Mouse (Mus musculus) cortical plate, adult 2 months (tissue): ENCODE results near the gene Olfr1137.

Source experiments
- CTCF ChIP-seq: fragments of 200-500 bp; IDR thresholded peaks from 2 replicates; pipeline ENCODE4 v1.5.1; 2011; ENCODE audit warnings: mild to moderate bottlenecking, control low read depth, low read length; ENCODE audit not compliant: insufficient read depth; ENCODE audit errors: extremely low read depth
- POLR2A ChIP-seq: fragments of 200-500 bp; IDR thresholded peaks from 2 replicates; pipeline ENCODE4 v1.6.1; 2011; ENCODE audit warnings: mild to moderate bottlenecking, low read length, control low read depth; ENCODE audit not compliant: insufficient read depth; ENCODE audit errors: extremely low read depth

DNA sequence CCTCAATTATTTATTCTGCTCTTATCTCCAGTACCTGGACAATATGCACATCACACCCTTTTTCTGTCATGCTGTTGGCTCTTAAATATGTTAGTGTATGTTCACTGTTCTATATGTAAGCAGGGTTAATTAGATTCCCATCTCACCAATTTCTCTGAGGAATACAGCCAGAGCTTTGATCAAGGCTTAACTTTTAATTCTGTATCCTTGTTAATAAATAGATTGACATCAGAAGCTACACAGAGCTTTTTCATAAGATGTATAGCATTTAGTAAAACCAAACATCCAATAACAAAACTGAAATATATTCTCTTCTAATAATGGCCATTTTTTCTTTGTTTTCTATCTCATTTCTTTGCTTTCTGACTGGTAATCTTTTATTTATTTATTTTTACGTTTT is 39.4 kb downstream of the Olfr1137 start, which contains the start of gene Olfr1135:
- TF ChIP-seq CTCF (no peak), POLR2A (no peak)
